Mouse (Mus musculus) liver, postnatal 0 days (tissue): ENCODE results near the gene Mcu.

Source experiments
- CTCF ChIP-seq: sonication (generic); IDR thresholded peaks from 2 replicates; pipeline ENCODE4 v1.5.1; 2016; ENCODE audit warnings: antibody characterized with exemption, low read depth
- EP300 ChIP-seq: IDR thresholded peaks from 2 replicates; pipeline ENCODE4 v1.6.1; 2016; ENCODE audit warnings: antibody characterized with exemption, low read depth, mild to moderate bottlenecking

DNA sequence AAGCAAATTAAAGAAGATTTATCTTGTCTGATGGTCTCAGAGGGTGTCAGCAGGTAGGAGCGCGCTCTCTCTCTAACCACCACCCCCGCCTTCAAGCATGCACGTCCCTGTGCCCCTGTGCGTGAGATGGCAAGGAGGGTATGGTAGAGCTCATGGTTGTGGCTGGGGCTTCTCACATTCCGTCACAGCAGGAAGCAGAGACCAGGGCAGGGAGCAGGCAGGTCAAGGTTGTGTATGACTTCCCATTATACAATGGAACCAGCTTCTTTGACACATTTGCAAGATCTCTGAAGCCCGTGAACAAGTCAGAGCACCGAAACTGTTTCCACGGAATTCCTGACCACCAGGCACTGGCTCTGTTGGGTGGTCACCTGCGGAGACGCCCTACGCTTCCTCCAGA, 206.2 kb downstream of the Mcu start:
- no peak for TF ChIP-seq CTCF
- TF ChIP-seq EP300 = no peak
